Mouse (Mus musculus) ovary, adult 2 months (tissue): ENCODE results near the gene Ptgir. TPM values are rescaled to one million over a fixed set of nuclear protein-coding genes. Genes with fewer than 3 reads are reported as not detected.

ENCODE experiments used
- polyA plus RNA-seq: library from polyadenylated mRNA; depleted of rRNA; stranded (reverse); fragments of >200 nt; gene quantifications from 2 replicates; pipeline ENCODE4 v1.2.3, GENCODE M21; 2012; rRNA removed

Gene Ptgir
- polyA plus RNA-seq = 6.1 and 7.4 TPM in 2 replicates

DNA sequence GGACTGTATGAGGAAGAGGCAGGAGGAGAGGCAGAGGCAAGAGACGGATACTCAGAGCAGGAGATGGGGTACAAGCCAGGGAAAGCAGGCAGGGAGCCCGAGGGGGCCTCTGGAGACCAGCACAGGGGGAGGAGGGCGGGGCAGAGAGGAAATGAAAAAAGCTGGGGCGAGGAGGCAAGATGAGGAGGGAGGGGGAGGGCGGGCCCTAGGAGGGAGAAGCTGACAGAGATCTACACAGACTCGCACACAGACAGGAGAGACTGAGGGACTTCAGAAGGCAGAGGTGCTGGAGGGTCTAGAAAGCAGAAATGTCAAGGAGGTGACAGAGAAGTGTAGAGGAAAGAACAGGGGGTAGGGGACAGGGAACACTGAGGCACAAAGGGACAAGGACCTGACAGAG is at the start of gene Ptgir:
Ptgir (plus strand) TSS at position 210 of the 400 bp plus-strand sequence.

DNA sequence AGATGAGACGGTGACA is 31.2 kb upstream of the Ptgir start, which contains the start of gene Dact3:
Dact3 (plus strand) TSS at position 8 of the 16 bp plus-strand sequence.

DNA sequence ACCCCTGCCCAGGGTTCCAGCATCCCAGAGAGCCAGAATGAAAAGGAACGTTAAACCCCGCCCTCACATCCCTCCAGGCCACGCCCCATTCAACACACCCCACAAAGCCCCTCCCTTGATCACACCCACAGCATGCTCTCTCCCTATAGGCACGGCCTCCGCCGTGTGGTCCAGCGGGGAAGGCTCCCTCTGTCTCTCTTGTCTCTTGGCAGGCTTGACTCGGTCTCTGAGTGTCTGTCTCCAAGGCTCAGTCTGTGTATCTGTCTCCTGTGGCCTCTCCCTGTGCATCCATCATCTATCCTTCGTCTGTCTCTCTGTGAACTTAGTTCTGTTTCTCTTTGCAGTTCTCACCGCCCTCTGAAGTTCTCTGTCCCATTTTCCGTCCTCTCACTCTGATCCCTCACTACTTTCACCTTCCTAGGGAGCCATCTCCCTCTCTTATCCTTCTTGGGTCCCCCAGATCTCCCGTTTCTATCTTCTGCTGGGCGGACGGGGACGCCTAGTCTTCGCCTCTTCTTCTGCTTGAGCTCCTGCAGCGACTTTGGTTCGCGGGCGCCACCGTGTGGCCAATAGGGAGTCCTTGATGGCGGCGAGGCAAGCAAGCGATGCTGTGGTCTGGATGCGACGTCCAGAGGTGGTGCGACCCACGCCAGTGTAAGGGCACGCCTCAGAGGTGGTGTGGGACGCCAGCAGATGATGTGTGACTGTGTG is 14.5 kb upstream of the Ptgir start, which contains the start of gene Gng8:
Gng8 (plus strand) TSS at position 146 of the 711 bp plus-strand sequence.

DNA sequence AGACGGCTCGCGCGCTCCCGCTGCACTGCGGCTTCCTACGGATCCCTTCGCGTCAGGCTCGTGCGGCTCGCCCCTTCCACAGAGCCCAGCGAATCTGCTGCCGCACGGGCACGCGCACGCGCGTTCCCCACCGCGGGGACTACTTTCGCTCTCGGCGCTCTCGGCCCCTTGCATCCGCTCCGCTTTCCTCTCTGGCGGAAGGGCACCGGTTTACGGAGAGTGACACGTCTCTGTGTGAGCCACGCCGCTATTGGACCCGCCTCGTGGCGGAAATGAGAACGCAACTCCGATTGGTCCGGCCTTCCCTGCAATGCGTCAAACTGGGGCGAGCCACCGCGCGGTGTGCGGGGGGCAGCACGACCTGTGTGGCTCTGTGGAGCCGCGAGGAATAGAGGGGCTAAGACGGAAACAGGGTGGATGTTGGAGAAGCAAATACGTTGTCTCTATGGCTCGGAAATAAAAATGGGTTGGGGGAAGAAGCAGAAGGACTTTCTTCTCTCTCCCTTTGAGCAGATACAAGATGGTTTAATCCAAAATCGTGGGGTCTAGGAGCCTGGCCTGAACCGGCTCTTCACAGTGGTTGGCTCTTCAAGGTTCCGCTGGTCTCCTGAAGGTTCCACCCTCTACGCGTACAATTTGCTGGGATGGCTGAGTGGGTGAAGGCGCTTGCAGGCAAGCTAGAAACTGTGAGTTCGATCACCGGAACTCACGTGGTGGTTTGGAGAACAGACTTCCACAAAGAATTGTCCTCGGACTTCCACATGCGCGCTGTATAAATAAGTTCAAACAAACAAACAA is 17.9 kb downstream of the Ptgir start, which contains the start of gene Calm3:
Calm3 (minus strand) TSS at position 78 of the 798 bp plus-strand sequence.

DNA sequence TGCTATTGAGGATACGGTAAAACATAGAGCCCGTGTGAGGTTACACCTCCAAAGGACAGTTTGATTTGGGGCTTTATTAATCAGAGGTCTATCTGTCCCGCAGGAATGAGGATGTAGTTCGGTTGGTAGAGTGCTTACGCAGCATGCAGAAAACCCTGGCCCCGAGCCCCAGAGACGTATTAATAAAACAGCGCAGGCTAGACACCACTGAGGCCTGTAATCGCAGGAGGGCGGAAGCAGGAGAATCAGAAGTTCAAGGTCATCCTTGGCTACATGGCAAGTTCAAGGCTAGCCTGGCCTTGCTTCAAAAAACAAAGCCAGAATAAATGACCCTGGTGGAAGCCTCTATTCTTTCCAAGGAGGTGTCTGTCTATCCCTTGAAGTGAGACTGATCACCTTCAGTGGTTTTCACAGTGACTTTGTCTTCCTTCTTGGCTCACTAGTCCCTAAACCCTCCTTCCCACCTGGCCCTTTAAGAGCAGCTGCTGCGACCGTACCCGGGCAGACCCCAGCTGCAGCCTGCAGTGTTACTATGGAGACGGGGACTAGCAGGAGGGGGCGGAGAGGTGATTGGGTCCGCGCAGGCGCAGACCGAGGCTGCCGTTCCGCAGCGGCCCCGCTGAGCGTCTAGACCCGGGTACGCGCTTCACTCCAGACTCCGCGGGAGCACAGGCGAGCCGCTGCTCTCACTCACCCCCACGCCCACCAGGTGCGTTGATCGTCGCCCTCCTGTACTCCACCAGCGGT is 37.9 kb downstream of the Ptgir start, which contains the start of gene Pnmal2:
Pnmal2 (plus strand) TSS at position 622 of the 747 bp plus-strand sequence.

DNA sequence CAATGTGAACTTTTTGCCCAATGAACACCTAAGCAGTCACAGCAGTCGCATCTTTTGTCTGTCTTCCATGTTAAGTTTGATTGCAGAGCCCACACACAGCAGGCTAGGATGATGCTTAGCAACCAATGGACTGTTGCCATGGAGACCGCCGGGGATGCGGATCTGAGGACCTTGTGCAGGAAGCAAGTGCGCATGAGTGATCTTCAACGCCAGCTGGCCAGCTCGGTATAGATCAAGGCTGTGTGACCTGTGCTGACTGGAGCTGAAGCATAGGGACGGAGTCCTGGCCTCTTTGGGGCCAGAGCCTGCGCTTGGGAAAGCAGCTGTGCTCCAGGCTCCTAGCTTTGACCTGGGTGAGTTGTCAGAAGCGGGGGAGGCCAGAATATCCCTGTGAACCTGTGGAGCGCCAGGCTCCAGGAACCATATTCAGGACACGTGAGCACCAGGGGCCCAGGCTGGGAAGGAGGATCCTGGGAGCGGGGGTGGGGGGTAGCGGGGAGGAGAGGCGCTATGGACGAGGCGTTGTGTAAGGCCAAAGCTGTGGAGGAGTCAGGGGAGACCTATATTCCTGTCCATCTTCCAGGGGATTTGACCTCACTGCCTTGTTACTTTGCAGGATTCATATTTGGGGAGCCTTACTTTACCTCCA is 53.4 kb downstream of the Ptgir start, which contains the start of gene Pnmal1:
Pnmal1 (plus strand) TSS at position 141 of the 649 bp plus-strand sequence.

Other genes with a start within 250 kb of the Ptgir start
- gene Ceacam15, start 230.8 kb upstream of the Ptgir start, polyA plus RNA-seq = not detected in 2 replicates
- not detected in 2 replicates for gene Ceacam9, start 184.6 kb upstream of the Ptgir start, polyA plus RNA-seq
- gene Ap2s1, start 168.1 kb upstream of the Ptgir start, polyA plus RNA-seq = 428 and 496 TPM in 2 replicates
- gene Slc1a5, start 125.2 kb upstream of the Ptgir start, polyA plus RNA-seq = 139 and 161 TPM in 2 replicates
- 252 and 277 TPM in 2 replicates for gene Strn4, start 90.6 kb upstream of the Ptgir start, polyA plus RNA-seq
- gene Fkrp, start 89.8 kb upstream of the Ptgir start, polyA plus RNA-seq = 57.3 and 74.0 TPM in 2 replicates
- gene Prkd2, start 63.6 kb upstream of the Ptgir start, polyA plus RNA-seq = 46.5 and 46.8 TPM in 2 replicates
- gene Dact3, start 31.2 kb upstream of the Ptgir start, polyA plus RNA-seq = 95.2 and 147 TPM in 2 replicates
- gene Gng8, start 14.7 kb upstream of the Ptgir start, polyA plus RNA-seq = 19.1 and 23.5 TPM in 2 replicates
- gene Calm3, start 17.6 kb downstream of the Ptgir start, polyA plus RNA-seq = 366 and 378 TPM in 2 replicates
- gene Pnmal2, start 38.2 kb downstream of the Ptgir start, polyA plus RNA-seq = 6.3 and 6.9 TPM in 2 replicates
- gene Pnmal1, start 53.2 kb downstream of the Ptgir start, polyA plus RNA-seq = 0.35 and 0.60 TPM in 2 replicates
- gene Gm42372, start 76.6 kb downstream of the Ptgir start, polyA plus RNA-seq = not detected in 2 replicates
- gene Ccdc8, start 86.2 kb downstream of the Ptgir start, polyA plus RNA-seq = 32.5 and 34.4 TPM in 2 replicates
- 213 and 231 TPM in 2 replicates for gene Ppp5c, start 121.4 kb downstream of the Ptgir start, polyA plus RNA-seq
- 1.9 and 3.2 TPM in 2 replicates for gene Hif3a, start 155.9 kb downstream of the Ptgir start, polyA plus RNA-seq
- 0.10 and 0.13 TPM in 2 replicates for gene Psg16, start 167.6 kb downstream of the Ptgir start, polyA plus RNA-seq
- not detected in 2 replicates for gene Ceacam3, start 243.8 kb downstream of the Ptgir start, polyA plus RNA-seq